Mouse (Mus musculus): ENCODE measurements around the gene Kcnj8. TPM values are rescaled to one million over a fixed set of nuclear protein-coding genes. Genes with fewer than 3 reads are reported as not detected.

Gene Kcnj8
- 11.2 and 12.1 TPM in 2 replicates for polyA plus RNA-seq (2015; fragmentation: Nextera tagmentation; extraction: Ambion mirVana)

- peak; percentile 44 for DNase-seq (ENCODE audit: low spot score)
These were observed at the start of gene Kcnj8 for GRCm38 (mm10) chr6:142571055-142571618. Kcnj8 (minus strand) TSS chr6:142571614.

- no peak for DNase-seq (ENCODE audit: low spot score)
These were observed 45.2 kb upstream of the Kcnj8 start for GRCm38 (mm10) chr6:142616659-142617058.

- DNase-seq (ENCODE audit: low spot score), result no peak
These were observed 42.9 kb upstream of the Kcnj8 start for GRCm38 (mm10) chr6:142614324-142614723.

GRCm38 (mm10) chr6:142612366-142612765, 41.0 kb upstream of the Kcnj8 start:
- no peak for DNase-seq (ENCODE audit: low spot score)

GRCm38 (mm10) chr6:142609401-142610373, 38.3 kb upstream of the Kcnj8 start:
- DNase-seq (ENCODE audit: low spot score), result no peak

GRCm38 (mm10) chr6:142607080-142607479, 35.7 kb upstream of the Kcnj8 start:
- no peak for DNase-seq (ENCODE audit: low spot score)

GRCm38 (mm10) chr6:142602772-142603171, 31.4 kb upstream of the Kcnj8 start:
- DNase-seq (ENCODE audit: low spot score), result no peak

GRCm38 (mm10) chr6:142578831-142579230, 7.4 kb upstream of the Kcnj8 start:
- no peak for DNase-seq (ENCODE audit: low spot score)

GRCm38 (mm10) chr6:142577801-142578200, 6.4 kb upstream of the Kcnj8 start:
- DNase-seq (ENCODE audit: low spot score), result no peak

GRCm38 (mm10) chr6:142572876-142573275, 1.5 kb upstream of the Kcnj8 start:
- peak; percentile 32 for DNase-seq (ENCODE audit: low spot score)

- peak; percentile 28 for DNase-seq (ENCODE audit: low spot score)
These were observed 381 bp upstream of the Kcnj8 start for GRCm38 (mm10) chr6:142571629-142572360.

GRCm38 (mm10) chr6:142570046-142570770, 1.2 kb downstream of the Kcnj8 start:
- DNase-seq (ENCODE audit: low spot score), result no peak

- DNase-seq (ENCODE audit: low spot score), result no peak
These were observed 2.6 kb downstream of the Kcnj8 start for GRCm38 (mm10) chr6:142568713-142569357.

GRCm38 (mm10) chr6:142567452-142567851, 4.0 kb downstream of the Kcnj8 start:
- peak; percentile 66 for DNase-seq (ENCODE audit: low spot score)

GRCm38 (mm10) chr6:142564746-142565145, 6.7 kb downstream of the Kcnj8 start:
- no peak for DNase-seq (ENCODE audit: low spot score)

GRCm38 (mm10) chr6:142561151-142561550, 10.3 kb downstream of the Kcnj8 start:
- peak; percentile 67 for DNase-seq (ENCODE audit: low spot score)

GRCm38 (mm10) chr6:142558772-142559679, 12.4 kb downstream of the Kcnj8 start:
- no peak for DNase-seq (ENCODE audit: low spot score)

- DNase-seq (ENCODE audit: low spot score), result no peak
These were observed 13.3 kb downstream of the Kcnj8 start for GRCm38 (mm10) chr6:142558076-142558475.

GRCm38 (mm10) chr6:142555988-142556387, 15.4 kb downstream of the Kcnj8 start:
- no peak for DNase-seq (ENCODE audit: low spot score)
